Mouse (Mus musculus) liver, embryonic 11.5 days (tissue): ENCODE measurements around the gene Dusp7. TPM values are rescaled to one million over a fixed set of nuclear protein-coding genes. Genes with fewer than 3 reads are reported as not detected.

Experiments
- ATAC-seq: fragments of 200-750 bp; cut with Nextera tagmentation; replicated peaks from 2 replicates; pipeline ENCODE4 v1.8.0; 2017; ENCODE audit warnings: moderate number of reproducible peaks, mild to moderate bottlenecking, moderate TSS enrichment, moderate library complexity; ENCODE audit not compliant: low FRiP score
- DNase-seq: peaks from one replicate; pipeline ENCODE4 v3.0.0-alpha.2; 2017; ENCODE audit warnings: low spot score
- H3K27ac ChIP-seq: fragments of 300-500 bp; sonication (generic); 2 replicates; pipeline ENCODE4 v1.5.1; 2014; ENCODE audit warnings: mild to moderate bottlenecking, low read depth, low read length, control low read depth
- H3K27me3 ChIP-seq: fragments of 300-500 bp; sonication (generic); replicated peaks from 2 replicates; pipeline ENCODE4 v1.6.1; 2014; ENCODE audit warnings: low read length, mixed read lengths; ENCODE audit not compliant: control insufficient read depth, insufficient read depth
- H3K36me3 ChIP-seq: fragments of 300-500 bp; sonication (generic); 2 replicates; pipeline ENCODE4 v1.6.1; 2014; ENCODE audit warnings: mild to moderate bottlenecking, low read length, moderate library complexity, mixed read lengths; ENCODE audit not compliant: control insufficient read depth, insufficient read depth
- H3K4me1 ChIP-seq: fragments of 300-500 bp; sonication (generic); replicated peaks from 2 replicates; pipeline ENCODE4 v1.6.1; 2014; ENCODE audit warnings: low read length, mixed read lengths; ENCODE audit not compliant: control insufficient read depth, insufficient read depth
- H3K4me2 ChIP-seq: fragments of 300-500 bp; sonication (generic); 2 replicates; pipeline ENCODE4 v1.6.1; 2014; ENCODE audit warnings: mild to moderate bottlenecking, control low read depth, moderate library complexity
- H3K4me3 ChIP-seq: fragments of 300-500 bp; sonication (generic); 2 replicates; pipeline ENCODE4 v1.5.1; 2014; ENCODE audit warnings: low read depth, low read length, control low read depth
- H3K9ac ChIP-seq: fragments of 300-500 bp; sonication (generic); 2 replicates; pipeline ENCODE4 v1.6.1; 2014; ENCODE audit warnings: low read depth, low read length, control low read depth
- H3K9me3 ChIP-seq: fragments of 300-500 bp; sonication (generic); 2 replicates; pipeline ENCODE4 v1.6.1; 2016; ENCODE audit warnings: low read length, inconsistent platforms, mixed read lengths; ENCODE audit not compliant: control insufficient read depth
- WGBS: fragments of 180-500 bp; shearing (Covaris S2); extraction: QIAGEN DNeasy Blood & Tissue Kit; methylation state at CpG from one replicate; pipeline ENCODE4 v1.1.7; 2014; 5-methylcytosine and 5-hydroxymethylcytosine counted together
- polyA plus RNA-seq: library from polyadenylated mRNA; unstranded; fragments of >200 nt; fragmentation: Nextera tagmentation; extraction: Ambion mirVana; gene quantifications from 2 replicates; pipeline ENCODE4 v1.2.1, GENCODE M21; 2014

Gene Dusp7
- polyA plus RNA-seq, 1 experiment from 2014 or later = 18.1 TPM

DNA sequence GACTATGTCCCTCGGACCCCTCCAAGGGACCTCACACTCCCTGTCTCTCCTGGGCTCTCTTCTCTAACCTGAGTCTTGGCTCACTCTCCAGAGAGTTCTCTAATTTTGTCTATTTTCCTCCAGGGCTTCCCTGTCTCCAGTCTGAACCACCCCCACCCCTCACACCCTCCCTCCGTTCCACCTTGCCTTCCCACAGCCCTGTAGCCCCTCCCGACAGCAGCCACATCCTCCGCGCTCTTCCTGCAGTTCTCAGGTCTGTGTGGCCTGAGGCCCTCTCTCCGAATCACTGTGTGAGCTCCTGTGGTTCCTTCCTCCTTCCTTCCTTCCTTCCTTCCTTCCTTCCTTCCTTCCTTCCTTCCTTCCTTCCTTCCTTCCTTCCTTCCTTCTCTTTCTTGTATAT, 22.8 kb upstream of the Dusp7 start:
- Histone ChIP-seq H3K9ac (no peak overlapping the region; the same call in 1 of the 2 replicates), H3K4me2 (no peak overlapping the region), H3K4me1 (peaks cover 7% of the 10 kb centered on the region; the same call in 1 of the 2 replicates), H3K36me3 (no peaks in the 10 kb centered on the region), H3K27ac (no peak overlapping the region), H3K9me3 (no peaks in the 10 kb centered on the region), H3K27me3 (no peaks in the 10 kb centered on the region), H3K4me3 (no peak overlapping the region)
- DNase-seq = no peak
- no peak for ATAC-seq
- 53% methylated on average over 6 of the region's 6 CpGs for WGBS

DNA sequence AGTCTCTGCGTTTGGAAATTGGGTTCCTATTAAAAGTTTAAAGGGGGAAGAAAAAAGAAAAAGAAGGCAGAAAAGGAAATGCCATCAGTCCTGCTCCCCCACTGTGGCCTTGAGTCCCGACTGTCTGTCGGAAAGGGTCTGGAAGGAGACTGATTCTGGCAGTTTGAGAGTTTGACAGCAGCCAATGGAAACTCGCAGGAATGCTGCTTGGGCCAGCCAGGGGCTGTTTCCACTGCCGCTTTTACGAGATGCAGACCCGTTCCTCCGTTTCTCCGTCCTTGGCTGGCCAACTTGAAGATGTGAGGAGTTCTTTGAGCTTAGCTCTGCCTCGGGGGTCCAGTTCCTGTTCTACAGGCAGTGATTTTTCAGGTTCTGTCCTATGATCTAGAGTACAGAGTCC, 20.2 kb upstream of the Dusp7 start:
- H3K9ac ChIP-seq = no peak overlapping the region
- 67% methylated on average over 10 of the region's 10 CpGs for WGBS
- H3K9me3 ChIP-seq = no peaks in the 10 kb centered on the region

DNA sequence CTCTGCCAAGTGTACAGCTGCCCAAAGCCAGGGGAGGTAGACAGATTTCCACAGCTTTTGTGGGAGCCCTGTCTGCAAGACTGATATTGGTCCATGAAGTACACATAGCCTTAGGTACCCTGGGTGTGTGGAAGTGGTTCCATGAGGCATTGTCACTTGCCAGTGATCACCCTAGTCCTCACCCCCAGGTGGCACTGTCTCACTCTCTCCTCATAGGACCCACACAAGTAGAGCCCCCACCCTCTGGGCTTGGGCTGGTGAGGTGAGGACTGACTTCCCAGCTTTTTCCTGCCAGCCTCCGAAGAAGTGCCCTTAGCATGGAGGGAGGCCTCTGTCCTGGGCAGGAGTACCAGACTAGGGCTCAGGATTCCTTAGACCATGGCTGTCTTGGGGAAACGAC, 19.4 kb upstream of the Dusp7 start:
- H3K9ac ChIP-seq = no peak overlapping the region
- no peaks in the 10 kb centered on the region for H3K27me3 ChIP-seq
- WGBS = 66% methylated on average over 2 of the region's 2 CpGs
- no peaks in the 10 kb centered on the region for H3K9me3 ChIP-seq
- no peak overlapping the region for H3K4me3 ChIP-seq
- no peak for ATAC-seq
- H3K4me1 ChIP-seq = peaks cover 18% of the 10 kb centered on the region
- H3K27ac ChIP-seq = no peak overlapping the region
- H3K36me3 ChIP-seq = no peaks in the 10 kb centered on the region
- DNase-seq = no peak
- H3K4me2 ChIP-seq = no peak overlapping the region

More for the DNA sequence above, 20.2 kb upstream of the Dusp7 start:
- DNase-seq (no peak), ATAC-seq (no peak)
- no peaks in the 10 kb centered on the region for H3K27me3 ChIP-seq
- no peak overlapping the region for H3K4me2 ChIP-seq
- H3K4me3 ChIP-seq = no peak overlapping the region
- peaks cover 11% of the 10 kb centered on the region for H3K4me1 ChIP-seq
- no peaks in the 10 kb centered on the region for H3K36me3 ChIP-seq
- H3K27ac ChIP-seq = no peak overlapping the region

DNA sequence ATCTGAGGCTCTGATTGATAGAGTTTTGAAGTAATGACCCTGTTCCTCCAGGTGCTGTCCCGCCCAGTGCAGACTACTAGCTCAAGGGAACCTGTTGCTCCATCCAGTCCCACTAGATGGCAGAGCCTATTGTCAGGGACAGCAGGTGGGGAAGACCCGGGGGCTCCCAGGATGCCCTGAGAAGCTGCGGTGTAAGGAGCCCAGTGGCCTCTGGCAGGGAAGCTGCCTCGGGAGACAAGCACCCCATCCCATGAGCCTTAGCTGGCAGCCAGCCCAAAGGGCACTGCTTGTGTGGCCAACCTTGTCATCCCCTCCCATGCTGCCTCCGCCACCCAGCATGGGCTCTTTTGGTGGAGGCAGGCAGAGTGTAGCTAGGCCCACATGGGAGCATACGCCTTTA, 17.3 kb upstream of the Dusp7 start:
- 63% methylated on average over 6 of the region's 6 CpGs for WGBS
- H3K36me3 ChIP-seq = no peaks in the 10 kb centered on the region
- no peak for DNase-seq
- no peak for ATAC-seq
- no peak overlapping the region for H3K4me3 ChIP-seq
- H3K9me3 ChIP-seq = no peaks in the 10 kb centered on the region
- H3K4me1 ChIP-seq = peaks cover 23% of the 10 kb centered on the region
- H3K9ac ChIP-seq = no peak overlapping the region
- no peaks in the 10 kb centered on the region for H3K27me3 ChIP-seq
- H3K27ac ChIP-seq = no peak overlapping the region
- H3K4me2 ChIP-seq = no peak overlapping the region

DNA sequence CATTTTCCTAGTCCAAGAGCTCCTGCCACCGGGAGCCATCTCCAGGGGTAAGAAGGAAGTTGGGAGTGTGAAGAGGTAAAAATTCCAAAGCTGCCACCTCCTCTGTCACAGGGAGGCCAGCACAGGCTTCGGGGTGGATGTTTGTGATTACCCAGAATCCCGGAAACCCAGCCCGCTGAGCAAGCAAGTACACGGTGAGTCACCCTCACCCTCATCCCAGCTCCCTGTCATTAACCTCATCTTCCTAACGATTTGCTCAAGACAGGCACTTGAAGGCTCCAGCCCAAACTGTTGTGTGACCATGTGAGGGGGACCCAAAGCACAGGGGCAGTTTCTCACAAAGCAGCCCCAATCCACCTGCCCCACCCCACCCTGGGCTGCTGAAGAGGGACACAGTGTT, 14.7 kb upstream of the Dusp7 start:
- DNase-seq (no peak), ATAC-seq (no peak)
- Histone ChIP-seq H3K4me2 (no peak overlapping the region), H3K9me3 (no peaks in the 10 kb centered on the region), H3K9ac (no peak overlapping the region), H3K27ac (no peak overlapping the region; the same call in 1 of the 2 replicates), H3K4me1 (peaks cover 26% of the 10 kb centered on the region), H3K36me3 (no peaks in the 10 kb centered on the region), H3K27me3 (no peaks in the 10 kb centered on the region), H3K4me3 (no peak overlapping the region)
- 43% methylated on average over 6 of the region's 6 CpGs for WGBS

DNA sequence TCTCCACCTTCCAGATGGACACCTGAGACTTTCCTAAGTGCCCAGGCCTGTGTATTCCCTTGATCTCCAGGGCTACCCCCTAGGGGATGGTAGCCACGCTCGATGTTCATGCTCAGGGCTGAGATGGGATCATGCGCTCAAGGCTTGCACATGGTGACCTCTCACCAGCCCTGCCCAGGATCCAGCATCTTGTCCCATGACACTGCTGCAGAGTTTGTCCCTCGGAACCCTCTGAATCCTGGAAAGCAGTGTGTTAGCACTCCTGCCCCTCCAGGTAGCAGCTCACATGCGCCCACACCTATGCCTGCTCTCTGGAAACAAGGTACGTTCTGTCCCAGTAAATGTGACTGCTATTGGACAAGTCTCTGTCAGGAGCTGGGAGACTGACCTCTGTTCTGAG, 13.6 kb upstream of the Dusp7 start:
- Histone ChIP-seq H3K36me3 (no peaks in the 10 kb centered on the region), H3K4me2 (no peak overlapping the region), H3K4me1 (peaks cover 26% of the 10 kb centered on the region), H3K9ac (no peak overlapping the region), H3K9me3 (no peaks in the 10 kb centered on the region), H3K27me3 (no peaks in the 10 kb centered on the region), H3K27ac (no peak overlapping the region), H3K4me3 (no peak overlapping the region)
- ATAC-seq (no peak), DNase-seq (no peak)
- WGBS = 85% methylated on average over 6 of the region's 6 CpGs

DNA sequence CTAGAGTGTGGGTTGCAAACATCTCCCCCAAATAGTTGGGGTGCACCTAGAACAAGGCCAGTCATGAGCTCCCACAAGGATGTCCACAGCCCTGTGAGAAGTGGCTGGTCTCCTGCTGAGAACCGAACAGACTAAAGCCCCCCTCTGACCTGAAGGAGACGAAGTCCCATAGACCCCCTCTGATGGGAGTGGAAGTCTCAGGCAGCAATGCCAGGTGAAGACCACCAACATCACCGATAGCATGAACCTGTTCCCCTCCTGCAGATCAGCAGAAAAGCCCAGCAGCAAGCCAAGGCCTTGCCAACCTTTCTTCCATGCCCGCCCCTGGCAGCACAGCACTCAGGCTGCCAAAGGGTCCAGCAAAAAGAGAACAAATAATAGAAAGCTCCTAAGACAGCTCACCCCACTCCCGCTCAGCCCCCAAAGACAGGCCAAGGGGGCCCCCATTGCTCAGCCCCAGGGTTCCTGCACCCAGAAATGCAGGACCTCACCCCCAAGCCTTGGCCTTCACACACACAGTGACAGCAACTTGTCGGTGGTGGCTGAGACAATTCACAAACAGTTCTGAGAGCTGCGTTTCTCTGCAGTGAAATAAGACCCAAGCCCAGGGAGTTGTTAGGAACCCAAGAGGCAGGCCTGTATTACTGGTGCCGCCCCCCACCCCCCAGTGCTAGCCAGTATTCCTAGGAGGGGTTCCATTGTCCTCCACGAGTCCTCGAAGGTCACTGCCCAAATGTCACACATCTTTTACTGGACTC, 13.0 kb upstream of the Dusp7 start:
- ATAC-seq (no peak), DNase-seq (no peak)
- H3K4me3 ChIP-seq = no peak overlapping the region
- no peak overlapping the region for H3K4me2 ChIP-seq
- peaks cover 26% of the 10 kb centered on the region for H3K4me1 ChIP-seq
- 80% methylated on average over 10 of the region's 10 CpGs for WGBS
- peak overlapping the region; percentile 19; the same call in 1 of the 2 replicates for H3K27ac ChIP-seq
- no peaks in the 10 kb centered on the region for H3K9me3 ChIP-seq
- H3K27me3 ChIP-seq = no peaks in the 10 kb centered on the region
- H3K36me3 ChIP-seq = no peaks in the 10 kb centered on the region
- no peak overlapping the region for H3K9ac ChIP-seq

DNA sequence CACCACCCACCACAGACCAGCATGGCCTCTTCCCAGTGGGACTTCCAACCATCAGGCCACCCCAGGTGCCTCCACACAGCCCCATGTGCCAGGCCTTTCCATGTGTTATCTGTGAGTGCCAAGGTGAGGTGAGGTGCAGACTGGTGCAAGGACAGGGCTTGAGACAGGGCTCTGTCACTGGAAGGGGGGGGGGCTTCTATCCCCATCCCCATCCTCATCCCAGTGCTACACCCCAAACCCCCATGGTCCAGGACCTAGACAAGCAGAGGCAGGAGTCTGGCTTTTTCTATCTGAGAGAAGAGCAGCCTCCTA, 12.5 kb upstream of the Dusp7 start:
- Histone ChIP-seq H3K4me3 (no peak overlapping the region), H3K4me2 (no peak overlapping the region), H3K27me3 (no peaks in the 10 kb centered on the region), H3K36me3 (no peaks in the 10 kb centered on the region), H3K9me3 (no peaks in the 10 kb centered on the region), H3K9ac (no peak overlapping the region), H3K4me1 (peaks cover 26% of the 10 kb centered on the region), H3K27ac (peak overlapping the region; percentile 19; the same call in 1 of the 2 replicates)
- no peak for ATAC-seq
- no peak for DNase-seq

DNA sequence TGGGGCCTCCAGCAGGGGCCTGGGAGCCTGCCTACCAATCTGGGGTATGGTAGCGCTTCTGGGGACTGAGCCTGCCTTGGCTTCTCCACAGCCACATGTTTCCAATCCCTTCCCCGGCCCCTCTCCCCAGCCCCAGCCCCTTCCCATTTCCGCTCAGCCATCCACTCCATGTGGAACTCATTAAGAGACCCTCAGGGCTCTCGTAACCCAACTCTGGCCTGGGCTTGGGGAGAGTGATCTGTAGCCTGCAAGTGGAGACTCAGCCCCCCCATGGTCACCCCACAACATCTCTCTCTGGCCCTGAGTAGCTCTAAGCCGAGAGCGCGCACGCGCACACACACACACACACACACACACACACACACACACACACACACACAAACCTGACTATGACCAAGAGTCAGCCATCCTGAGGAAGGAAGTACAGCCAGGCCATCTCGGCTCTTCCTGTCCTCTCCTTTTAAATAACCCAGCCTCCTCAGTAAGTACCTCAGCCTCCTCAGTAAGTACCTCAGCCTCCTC, 12.0 kb upstream of the Dusp7 start:
- no peaks in the 10 kb centered on the region for H3K36me3 ChIP-seq
- DNase-seq = no peak
- H3K4me3 ChIP-seq = no peak overlapping the region
- ATAC-seq = no peak; the same call in 1 of the 2 replicates
- no peaks in the 10 kb centered on the region for H3K27me3 ChIP-seq
- peak overlapping the region; percentile 19 for H3K27ac ChIP-seq
- peaks cover 26% of the 10 kb centered on the region for H3K4me1 ChIP-seq
- no peak overlapping the region for H3K4me2 ChIP-seq
- no peak overlapping the region for H3K9ac ChIP-seq
- no peaks in the 10 kb centered on the region for H3K9me3 ChIP-seq
- 63% methylated on average over 10 of the region's 10 CpGs for WGBS
